Mouse (Mus musculus) urinary bladder, adult 2 months (tissue): ENCODE measurements around the gene 1810013L24Rik. TPM values are rescaled to one million over a fixed set of nuclear protein-coding genes. Genes with fewer than 3 reads are reported as not detected.

Source experiments
- DNase-seq: peaks from one replicate; pipeline ENCODE4 v3.0.0; 2022; ENCODE audit warnings: low spot score
- polyA plus RNA-seq: library from polyadenylated mRNA; depleted of rRNA; stranded (reverse); fragments of >200 nt; gene quantifications from 2 replicates; pipeline ENCODE4 v1.2.3, GENCODE M21; 2012; rRNA removed

Gene 1810013L24Rik
- 38.5 and 48.2 TPM in 2 replicates for polyA plus RNA-seq

- DNase-seq: peak; percentile 91
Observed at GRCm38 (mm10) chr16:8829564-8830359, at the start of gene 1810013L24Rik. Gene 1810013L24Rik, plus strand, starts transcription at chr16:8830100.

- DNase-seq: no peak
Observed at GRCm38 (mm10) chr16:8780187-8780586, 49.7 kb upstream of the 1810013L24Rik start.

GRCm38 (mm10) chr16:8781191-8781590 is 48.7 kb upstream of the 1810013L24Rik start:
- DNase-seq: no peak

GRCm38 (mm10) chr16:8781660-8782059 is 48.2 kb upstream of the 1810013L24Rik start:
- no peak for DNase-seq

- no peak for DNase-seq
Observed at GRCm38 (mm10) chr16:8783198-8783913, 46.5 kb upstream of the 1810013L24Rik start.

GRCm38 (mm10) chr16:8784753-8785152 is 45.1 kb upstream of the 1810013L24Rik start:
- no peak for DNase-seq

- no peak for DNase-seq
Observed at GRCm38 (mm10) chr16:8790886-8791285, 39.0 kb upstream of the 1810013L24Rik start.

- no peak for DNase-seq
Observed at GRCm38 (mm10) chr16:8791949-8792557, 37.8 kb upstream of the 1810013L24Rik start, which contains the start of gene Usp7. Gene Usp7, minus strand, starts transcription at chr16:8792308.

GRCm38 (mm10) chr16:8794952-8795351 is 34.9 kb upstream of the 1810013L24Rik start:
- DNase-seq: no peak

- no peak for DNase-seq
Observed at GRCm38 (mm10) chr16:8795906-8796305, 34.0 kb upstream of the 1810013L24Rik start.

GRCm38 (mm10) chr16:8806703-8807102 is 23.2 kb upstream of the 1810013L24Rik start:
- DNase-seq: no peak

- DNase-seq: no peak
Observed at GRCm38 (mm10) chr16:8810399-8811127, 19.3 kb upstream of the 1810013L24Rik start.

- no peak for DNase-seq
Observed at GRCm38 (mm10) chr16:8817872-8818271, 12.0 kb upstream of the 1810013L24Rik start.

- DNase-seq: no peak
Observed at GRCm38 (mm10) chr16:8821429-8821828, 8.5 kb upstream of the 1810013L24Rik start.

- no peak for DNase-seq
Observed at GRCm38 (mm10) chr16:8822586-8822985, 7.3 kb upstream of the 1810013L24Rik start.

- DNase-seq: no peak
Observed at GRCm38 (mm10) chr16:8823661-8824060, 6.2 kb upstream of the 1810013L24Rik start.

GRCm38 (mm10) chr16:8827366-8827765 is 2.5 kb upstream of the 1810013L24Rik start:
- DNase-seq: no peak

- DNase-seq: no peak
Observed at GRCm38 (mm10) chr16:8828636-8829563, 1.0 kb upstream of the 1810013L24Rik start.

GRCm38 (mm10) chr16:8830431-8831211 is 721 bp downstream of the 1810013L24Rik start:
- DNase-seq: peak; percentile 71

- DNase-seq: no peak
Observed at GRCm38 (mm10) chr16:8831241-8831640, 1.3 kb downstream of the 1810013L24Rik start.
